Mouse (Mus musculus) heart, postnatal 0 days (tissue): ENCODE measurements at regions not wholly inside any gene's neighbourhood (a gene's known extent, or its start where the extent isn't known, plus 50 kb on each side); places are given as distances from the start of the nearest gene placed in this dataset.

ENCODE experiments used
- ATAC-seq: fragments of 200-750 bp; cut with Nextera tagmentation; 2 replicates; pipeline ENCODE4 v1.8.0; 2017; ENCODE audit warnings: low read depth, moderate number of reproducible peaks, moderate library complexity; ENCODE audit not compliant: insufficient read depth
- DNase-seq: peaks from one replicate; pipeline ENCODE4 v3.0.0-alpha.2; 2016; ENCODE audit warnings: low spot score
- H3K27ac ChIP-seq: fragments of 300-500 bp; sonication (generic); 2 replicates; pipeline ENCODE4 v1.5.1; 2014; ENCODE audit warnings: low read depth, mild to moderate bottlenecking
- H3K27me3 ChIP-seq: fragments of 300-500 bp; sonication (generic); 2 replicates; pipeline ENCODE4 v1.6.1; 2014; ENCODE audit warnings: low read length, mixed read lengths; ENCODE audit not compliant: control insufficient read depth, insufficient read depth
- H3K36me3 ChIP-seq: fragments of 300-500 bp; sonication (generic); replicated peaks from 2 replicates; pipeline ENCODE4 v1.6.1; 2014; ENCODE audit warnings: low read length, mixed read lengths; ENCODE audit not compliant: control insufficient read depth, insufficient read depth
- H3K4me1 ChIP-seq: fragments of 300-500 bp; sonication (generic); 2 replicates; pipeline ENCODE4 v1.6.1; 2014; ENCODE audit warnings: antibody characterized with exemption; ENCODE audit not compliant: control insufficient read depth, insufficient read depth
- H3K4me2 ChIP-seq: fragments of 300-500 bp; sonication (generic); 2 replicates; pipeline ENCODE4 v1.6.1; 2014; ENCODE audit warnings: low read depth, mild to moderate bottlenecking, low read length, moderate library complexity
- H3K4me3 ChIP-seq: fragments of 300-500 bp; sonication (generic); 2 replicates; pipeline ENCODE4 v1.5.1; 2014; ENCODE audit warnings: low read depth, low read length
- H3K9ac ChIP-seq: fragments of 300-500 bp; sonication (generic); replicated peaks from 2 replicates; pipeline ENCODE4 v1.6.1; 2014; ENCODE audit warnings: low read depth, low read length, mixed read lengths
- H3K9me3 ChIP-seq: fragments of 300-500 bp; sonication (generic); replicated peaks from 2 replicates; pipeline ENCODE4 v1.6.1; 2016; ENCODE audit warnings: low read length; ENCODE audit not compliant: control insufficient read depth
- CTCF ChIP-seq: IDR thresholded peaks from 2 replicates; pipeline ENCODE4 v1.5.1; 2016; ENCODE audit warnings: antibody characterized with exemption, control low read depth, low read depth
- EP300 ChIP-seq: IDR thresholded peaks from 2 replicates; pipeline ENCODE4 v1.6.1; 2016; ENCODE audit warnings: antibody characterized with exemption, low read depth
- WGBS: fragments of 180-500 bp; shearing (Covaris S2); extraction: QIAGEN DNeasy Blood & Tissue Kit; methylation state at CpG from one replicate; pipeline ENCODE4 v1.1.7; 2014; 5-methylcytosine and 5-hydroxymethylcytosine counted together

GRCm38 (mm10) chr9:46903491-46904220 is 94.9 kb upstream of the Gm4791 start:
- Histone ChIP-seq H3K27me3 (no peaks in the 10 kb centered on the region), H3K27ac (peak overlapping the region; percentile 48; the same call in 1 of the 2 replicates), H3K36me3 (no peaks in the 10 kb centered on the region), H3K9me3 (no peaks in the 10 kb centered on the region), H3K9ac (no peak overlapping the region), H3K4me3 (no peak overlapping the region), H3K4me1 (peaks cover 19% of the 10 kb centered on the region), H3K4me2 (no peak overlapping the region)
- DNase-seq (peak; percentile 80), ATAC-seq (peak; percentile 92)
- 27% methylated on average over 8 of the region's 8 CpGs for WGBS
- no peak for TF ChIP-seq CTCF
- 0 out of 2 replicates have a peak, but pooled peaks have one; percentile 56 for TF ChIP-seq EP300

- Histone ChIP-seq H3K27ac (no peak overlapping the region), H3K9me3 (no peaks in the 10 kb centered on the region), H3K4me2 (no peak overlapping the region), H3K4me1 (peaks cover 22% of the 10 kb centered on the region), H3K4me3 (no peak overlapping the region), H3K27me3 (no peaks in the 10 kb centered on the region), H3K36me3 (no peaks in the 10 kb centered on the region), H3K9ac (no peak overlapping the region)
- ATAC-seq (no peak), DNase-seq (no peak)
- TF ChIP-seq CTCF, result no peak
- no peak for TF ChIP-seq EP300
- WGBS, result 2% methylated on average over 2 of the region's 2 CpGs
Measured at GRCm38 (mm10) chr9:46899283-46899682, 99.3 kb upstream of the Gm4791 start.

GRCm38 (mm10) chr9:46898120-46898519 is 100.4 kb upstream of the Gm4791 start:
- TF ChIP-seq EP300 (no peak), CTCF (no peak)
- 51% methylated on average over 3 of the region's 3 CpGs for WGBS
- Histone ChIP-seq H3K4me1 (peaks cover 11% of the 10 kb centered on the region), H3K9me3 (no peaks in the 10 kb centered on the region), H3K4me3 (no peak overlapping the region), H3K27ac (no peak overlapping the region), H3K27me3 (no peaks in the 10 kb centered on the region), H3K9ac (no peak overlapping the region), H3K36me3 (no peaks in the 10 kb centered on the region), H3K4me2 (no peak overlapping the region)
- DNase-seq (no peak), ATAC-seq (no peak)

GRCm38 (mm10) chr9:46891829-46892228 is 106.7 kb upstream of the Gm4791 start:
- Histone ChIP-seq H3K36me3 (no peaks in the 10 kb centered on the region), H3K4me3 (no peak overlapping the region), H3K9me3 (no peaks in the 10 kb centered on the region), H3K4me1 (no peaks in the 10 kb centered on the region), H3K4me2 (no peak overlapping the region), H3K27me3 (no peaks in the 10 kb centered on the region), H3K9ac (no peak overlapping the region), H3K27ac (no peak overlapping the region)
- no peak for DNase-seq
- TF ChIP-seq EP300 (no peak), CTCF (no peak)
- 65% methylated on average over 1 of the region's 1 CpGs for WGBS
- ATAC-seq, result no peak

- 76% methylated on average over 4 of the region's 4 CpGs for WGBS
- Histone ChIP-seq H3K4me2 (no peak overlapping the region), H3K4me1 (no peaks in the 10 kb centered on the region), H3K36me3 (no peaks in the 10 kb centered on the region), H3K9ac (no peak overlapping the region), H3K27me3 (no peaks in the 10 kb centered on the region), H3K4me3 (no peak overlapping the region), H3K9me3 (no peaks in the 10 kb centered on the region), H3K27ac (no peak overlapping the region)
- TF ChIP-seq EP300 (no peak), CTCF (no peak)
- DNase-seq (no peak), ATAC-seq (no peak)
Measured at GRCm38 (mm10) chr9:46889933-46890662, 108.4 kb upstream of the Gm4791 start.
